Mouse (Mus musculus) liver, embryonic 11.5 days (tissue): ENCODE data around the gene Gpc2. TPM values are rescaled to one million over a fixed set of nuclear protein-coding genes. Genes with fewer than 3 reads are reported as not detected.
A peak's percentile ranks its signal among the peaks of the same experiment; 100 is the strongest.

ENCODE experiments used
- ATAC-seq: fragments of 200-750 bp; cut with Nextera tagmentation; replicated peaks from 2 replicates; pipeline ENCODE4 v1.8.0; 2017; ENCODE audit warnings: moderate number of reproducible peaks, mild to moderate bottlenecking, moderate TSS enrichment, moderate library complexity; ENCODE audit not compliant: low FRiP score
- DNase-seq: peaks from one replicate; pipeline ENCODE4 v3.0.0-alpha.2; 2017; ENCODE audit warnings: low spot score
- H3K27ac ChIP-seq: fragments of 300-500 bp; sonication (generic); 2 replicates; pipeline ENCODE4 v1.5.1; 2014; ENCODE audit warnings: mild to moderate bottlenecking, low read depth, low read length, control low read depth
- H3K27me3 ChIP-seq: fragments of 300-500 bp; sonication (generic); replicated peaks from 2 replicates; pipeline ENCODE4 v1.6.1; 2014; ENCODE audit warnings: low read length, mixed read lengths; ENCODE audit not compliant: control insufficient read depth, insufficient read depth
- H3K36me3 ChIP-seq: fragments of 300-500 bp; sonication (generic); 2 replicates; pipeline ENCODE4 v1.6.1; 2014; ENCODE audit warnings: mild to moderate bottlenecking, low read length, moderate library complexity, mixed read lengths; ENCODE audit not compliant: control insufficient read depth, insufficient read depth
- H3K4me1 ChIP-seq: fragments of 300-500 bp; sonication (generic); replicated peaks from 2 replicates; pipeline ENCODE4 v1.6.1; 2014; ENCODE audit warnings: low read length, mixed read lengths; ENCODE audit not compliant: control insufficient read depth, insufficient read depth
- H3K4me2 ChIP-seq: fragments of 300-500 bp; sonication (generic); 2 replicates; pipeline ENCODE4 v1.6.1; 2014; ENCODE audit warnings: mild to moderate bottlenecking, control low read depth, moderate library complexity
- H3K4me3 ChIP-seq: fragments of 300-500 bp; sonication (generic); 2 replicates; pipeline ENCODE4 v1.5.1; 2014; ENCODE audit warnings: low read depth, low read length, control low read depth
- H3K9ac ChIP-seq: fragments of 300-500 bp; sonication (generic); 2 replicates; pipeline ENCODE4 v1.6.1; 2014; ENCODE audit warnings: low read depth, low read length, control low read depth
- H3K9me3 ChIP-seq: fragments of 300-500 bp; sonication (generic); 2 replicates; pipeline ENCODE4 v1.6.1; 2016; ENCODE audit warnings: low read length, inconsistent platforms, mixed read lengths; ENCODE audit not compliant: control insufficient read depth
- WGBS: fragments of 180-500 bp; shearing (Covaris S2); extraction: QIAGEN DNeasy Blood & Tissue Kit; methylation state at CpG from one replicate; pipeline ENCODE4 v1.1.7; 2014; 5-methylcytosine and 5-hydroxymethylcytosine counted together
- polyA plus RNA-seq: library from polyadenylated mRNA; unstranded; fragments of >200 nt; fragmentation: Nextera tagmentation; extraction: Ambion mirVana; gene quantifications from 2 replicates; pipeline ENCODE4 v1.2.1, GENCODE M21; 2014

Gpc2 gene
- polyA plus RNA-seq, 1 experiment from 2014 or later = 2.7 TPM

DNA sequence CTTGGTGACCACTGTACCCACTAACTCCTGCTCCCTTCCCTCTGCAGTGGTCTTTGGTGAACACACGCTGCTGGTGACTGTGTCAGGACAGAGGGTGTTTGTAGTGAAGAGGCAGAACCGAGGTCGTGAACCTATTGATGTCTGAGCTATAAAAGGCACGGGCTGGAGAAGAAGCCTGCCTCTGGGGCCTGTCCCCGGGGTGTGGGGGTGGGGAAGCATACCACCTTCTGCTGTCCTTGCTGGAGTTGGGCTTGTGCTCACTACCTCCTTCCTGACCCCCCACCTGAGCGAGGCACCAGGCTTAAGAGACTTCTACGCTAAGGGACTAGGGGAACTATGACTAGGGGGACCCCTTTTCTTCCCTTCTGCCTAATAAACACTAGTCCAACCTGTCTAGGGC, 20.8 kb downstream of the Gpc2 start:
- Histone ChIP-seq H3K27ac (no peak overlapping the region; the same call in 1 of the 2 replicates), H3K27me3 (no peaks in the 10 kb centered on the region), H3K4me2 (no peak overlapping the region), H3K4me1 (peaks cover 59% of the 10 kb centered on the region), H3K36me3 (peaks cover 21% of the 10 kb centered on the region), H3K9me3 (no peaks in the 10 kb centered on the region), H3K9ac (0 out of 2 replicates have a peak overlapping the region, but pooled peaks have one; percentile 26), H3K4me3 (no peak overlapping the region)
- WGBS = 72% methylated on average over 7 of the region's 7 CpGs
- ATAC-seq = no peak
- DNase-seq = no peak

- H3K4me2 ChIP-seq = no peak overlapping the region
- 83% methylated on average over 6 of the region's 6 CpGs for WGBS
- H3K4me3 ChIP-seq = no peak overlapping the region
- DNase-seq (no peak), ATAC-seq (no peak)
- H3K27me3 ChIP-seq = no peaks in the 10 kb centered on the region
- H3K27ac ChIP-seq = peak overlapping the region; percentile 39; the same call in 1 of the 2 replicates
- H3K9ac ChIP-seq = 0 out of 2 replicates have a peak overlapping the region, but pooled peaks have one; percentile 5
- H3K36me3 ChIP-seq = peaks cover 21% of the 10 kb centered on the region
- H3K4me1 ChIP-seq = peaks cover 59% of the 10 kb centered on the region
- H3K9me3 ChIP-seq = no peaks in the 10 kb centered on the region
Observed at GRCm38 (mm10) chr5:138258542-138258941, 21.3 kb downstream of the Gpc2 start.

GRCm38 (mm10) chr5:138258078-138258477, 21.7 kb downstream of the Gpc2 start:
- ATAC-seq = no peak
- Histone ChIP-seq H3K27ac (no peak overlapping the region), H3K36me3 (peaks cover 21% of the 10 kb centered on the region), H3K4me1 (peaks cover 58% of the 10 kb centered on the region), H3K4me3 (no peak overlapping the region), H3K4me2 (no peak overlapping the region), H3K9me3 (no peaks in the 10 kb centered on the region), H3K27me3 (no peaks in the 10 kb centered on the region), H3K9ac (0 out of 2 replicates have a peak overlapping the region, but pooled peaks have one; percentile 5)
- DNase-seq = no peak
- 68% methylated on average over 3 of the region's 3 CpGs for WGBS

GRCm38 (mm10) chr5:138257585-138257978, 22.2 kb downstream of the Gpc2 start:
- Histone ChIP-seq H3K27ac (no peak overlapping the region), H3K4me1 (peaks cover 54% of the 10 kb centered on the region), H3K4me2 (peak overlapping the region; percentile 23)

DNA sequence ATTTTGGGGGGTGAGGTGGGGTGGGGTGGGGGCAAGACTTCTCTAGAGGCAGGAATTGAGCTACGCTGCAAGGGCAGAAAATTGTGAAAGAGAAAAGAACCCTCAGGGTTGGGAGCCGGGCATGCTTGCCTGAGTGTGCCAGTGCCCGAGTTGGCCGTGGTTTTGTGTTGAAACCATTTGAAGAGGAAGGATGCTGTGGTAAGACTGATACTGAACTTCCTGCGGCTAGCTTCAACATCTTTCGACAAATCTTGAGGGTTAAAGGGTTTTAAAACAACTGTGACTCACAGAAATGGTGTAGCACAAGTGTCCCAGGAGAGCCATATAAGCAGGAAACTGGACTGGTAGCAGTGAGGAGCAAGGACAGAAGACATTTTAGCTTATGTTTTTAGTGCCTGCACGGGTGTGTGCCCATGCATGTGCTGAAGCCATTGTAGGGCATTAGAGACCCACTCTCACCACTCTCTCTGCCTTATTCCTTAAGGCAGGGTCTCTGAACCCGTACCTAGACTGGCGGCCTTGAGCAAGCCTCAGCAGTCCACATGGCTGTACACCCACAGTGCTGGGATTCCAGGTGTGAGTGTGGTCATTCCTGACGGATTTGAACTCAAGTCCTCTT, 22.7 kb downstream of the Gpc2 start:
- 54% methylated on average over 10 of the region's 10 CpGs for WGBS
- peak overlapping the region; percentile 23 for H3K4me2 ChIP-seq
- no peak overlapping the region for H3K9ac ChIP-seq
- no peak overlapping the region; the same call in 1 of the 2 replicates for H3K4me3 ChIP-seq
- H3K27me3 ChIP-seq = no peaks in the 10 kb centered on the region
- H3K27ac ChIP-seq = no peak overlapping the region
- H3K9me3 ChIP-seq = no peaks in the 10 kb centered on the region
- peaks cover 49% of the 10 kb centered on the region for H3K4me1 ChIP-seq
- H3K36me3 ChIP-seq = peaks cover 19% of the 10 kb centered on the region
- DNase-seq (no peak), ATAC-seq (no peak)

More at GRCm38 (mm10) chr5:138257585-138257978, 22.2 kb downstream of the Gpc2 start:
- DNase-seq = no peak
- Histone ChIP-seq H3K9me3 (no peaks in the 10 kb centered on the region), H3K27me3 (no peaks in the 10 kb centered on the region), H3K36me3 (peaks cover 21% of the 10 kb centered on the region), H3K9ac (no peak overlapping the region), H3K4me3 (no peak overlapping the region)
- 83% methylated on average over 4 of the region's 4 CpGs for WGBS
- ATAC-seq = no peak

DNA sequence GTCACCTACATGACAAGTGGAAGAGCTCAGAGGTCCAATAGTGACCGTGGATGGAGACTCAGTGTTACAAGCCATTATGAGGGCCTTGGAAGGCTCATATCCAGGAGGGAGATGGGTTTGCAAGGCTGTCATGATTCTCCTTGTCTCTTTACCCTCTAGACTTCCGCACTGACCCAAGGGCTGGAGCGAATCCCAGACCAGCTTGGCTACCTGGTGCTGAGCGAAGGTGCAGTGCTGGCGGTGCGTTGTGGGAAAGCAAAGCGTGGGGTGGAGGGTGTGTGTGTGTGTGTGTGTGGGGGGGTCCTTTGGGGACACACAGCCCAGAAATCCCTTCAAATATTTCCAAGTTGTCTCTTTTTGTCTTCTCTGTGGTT, 23.7 kb downstream of the Gpc2 start:
- H3K4me1 ChIP-seq = peaks cover 40% of the 10 kb centered on the region
- 12% methylated on average over 7 of the region's 7 CpGs for WGBS

DNA sequence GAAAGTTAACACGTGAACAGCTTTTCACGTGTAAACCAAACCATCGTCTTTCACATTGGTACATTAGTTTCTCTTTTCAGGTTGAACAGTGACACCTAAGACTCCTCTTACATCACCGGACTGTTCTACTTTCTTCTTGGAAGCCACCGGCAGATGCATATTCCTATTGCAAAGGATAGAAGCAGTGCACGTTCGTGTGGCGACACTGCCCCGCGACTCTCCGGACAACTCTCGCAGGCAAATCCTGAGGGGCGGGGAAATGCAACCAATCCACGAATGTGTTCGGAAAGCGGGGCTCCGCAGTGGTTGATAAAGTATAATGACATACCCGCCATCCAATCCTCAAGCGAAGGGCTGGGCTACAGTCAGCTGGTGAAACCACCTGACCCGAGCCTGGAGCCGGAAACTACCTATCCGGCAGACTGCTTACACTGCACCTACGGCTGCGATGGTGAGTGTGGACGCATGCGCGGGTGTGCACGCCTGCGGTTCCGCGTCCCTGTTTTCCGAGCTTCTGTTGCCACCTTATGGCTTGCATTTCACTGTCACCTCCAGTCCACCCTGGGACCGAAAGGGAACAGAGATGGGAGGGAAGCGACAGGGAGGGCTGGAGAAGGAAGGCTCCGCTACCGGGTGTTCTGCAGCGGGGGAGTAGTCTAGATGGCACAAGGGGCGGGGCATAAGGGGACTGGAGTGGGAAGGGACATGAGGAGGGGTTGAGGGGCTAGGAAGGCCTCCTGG, 24.3 kb downstream of the Gpc2 start, which contains the start of gene Lamtor4:
TSS of gene Lamtor4 (plus strand) at position 130 of the 741 bp plus-strand sequence.
- H3K4me1 ChIP-seq = peaks cover 38% of the 10 kb centered on the region
- H3K4me2 ChIP-seq = peak within 1 kb of the TSS; percentile 96
- peak within 1 kb of the TSS; percentile 66 for H3K27ac ChIP-seq
- peak within 1 kb of the TSS; percentile 81 for H3K9ac ChIP-seq
- H3K36me3 ChIP-seq = peaks cover 11% of the 10 kb centered on the region
- H3K27me3 ChIP-seq = no peaks in the 10 kb centered on the region
- DNase-seq (peak; percentile 87), ATAC-seq (peak; percentile 99)
- H3K9me3 ChIP-seq = no peaks in the 10 kb centered on the region
- peak within 1 kb of the TSS; percentile 76 for H3K4me3 ChIP-seq
- WGBS = under 1% methylated on average over 38 of the region's 38 CpGs

More for the DNA sequence above, 23.7 kb downstream of the Gpc2 start:
- Histone ChIP-seq H3K36me3 (peaks cover 13% of the 10 kb centered on the region), H3K27ac (peak overlapping the region; percentile 66), H3K9ac (peak overlapping the region; percentile 81), H3K4me2 (peak overlapping the region; percentile 96), H3K9me3 (no peaks in the 10 kb centered on the region), H3K4me3 (peak overlapping the region; percentile 76), H3K27me3 (no peaks in the 10 kb centered on the region)
- no peak for ATAC-seq
- no peak for DNase-seq

GRCm38 (mm10) chr5:138253061-138253460, 26.7 kb downstream of the Gpc2 start:
- WGBS = 92% methylated on average over 3 of the region's 3 CpGs
- peaks cover 16% of the 10 kb centered on the region for H3K4me1 ChIP-seq
- no peak overlapping the region for H3K4me2 ChIP-seq
- H3K4me3 ChIP-seq = no peak overlapping the region
- H3K9me3 ChIP-seq = no peaks in the 10 kb centered on the region
- DNase-seq = no peak
- H3K27me3 ChIP-seq = no peaks in the 10 kb centered on the region
- H3K36me3 ChIP-seq = no peaks in the 10 kb centered on the region; the same call in 1 of the 2 replicates
- no peak overlapping the region for H3K9ac ChIP-seq
- ATAC-seq = no peak
- no peak overlapping the region for H3K27ac ChIP-seq
